Mouse (Mus musculus): ENCODE results near the gene Gm14391. TPM values are rescaled to one million over a fixed set of nuclear protein-coding genes. Genes with fewer than 3 reads are reported as not detected.
"Not testable (repeated sequence)": the region's sequence is repeated elsewhere in the genome, so short reads cannot be mapped to it uniquely, and the experiment has no call there.

The Gm14391 gene
- 18.3 and 19.5 TPM in 2 replicates for polyA plus RNA-seq (2011; ENCODE audit: insufficient read length, low read depth, missing spikeins)

DNA sequence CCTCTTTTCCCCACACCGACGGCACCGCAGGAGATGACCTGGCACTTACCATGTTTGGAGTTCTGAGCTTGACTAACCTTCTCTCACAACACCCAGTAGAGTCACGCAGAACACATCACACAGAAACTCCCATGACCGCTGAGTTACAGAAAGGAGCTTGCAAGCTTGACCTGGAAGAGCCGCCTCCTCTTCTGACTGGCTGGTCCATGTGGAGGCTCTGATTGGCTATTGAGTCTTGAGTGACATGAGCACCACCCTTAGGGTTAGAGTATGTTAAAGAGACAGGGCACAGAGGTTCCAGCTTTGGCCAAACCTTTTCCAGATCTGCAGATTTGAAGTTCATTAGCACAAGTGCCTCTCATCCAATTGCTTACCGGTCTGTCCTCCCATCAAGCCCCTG lies at the start of gene Gm14391:
Gm14391 (minus strand) TSS at position 186 of the 400 bp plus-strand sequence.
- H3K4me3 ChIP-seq (ENCODE audit: insufficient read depth, low read length); H3K4me1 ChIP-seq (ENCODE audit: control insufficient read depth, insufficient read depth, low read length); H3K27ac ChIP-seq (ENCODE audit: insufficient read depth, low read length): not testable (repeated sequence)

DNA sequence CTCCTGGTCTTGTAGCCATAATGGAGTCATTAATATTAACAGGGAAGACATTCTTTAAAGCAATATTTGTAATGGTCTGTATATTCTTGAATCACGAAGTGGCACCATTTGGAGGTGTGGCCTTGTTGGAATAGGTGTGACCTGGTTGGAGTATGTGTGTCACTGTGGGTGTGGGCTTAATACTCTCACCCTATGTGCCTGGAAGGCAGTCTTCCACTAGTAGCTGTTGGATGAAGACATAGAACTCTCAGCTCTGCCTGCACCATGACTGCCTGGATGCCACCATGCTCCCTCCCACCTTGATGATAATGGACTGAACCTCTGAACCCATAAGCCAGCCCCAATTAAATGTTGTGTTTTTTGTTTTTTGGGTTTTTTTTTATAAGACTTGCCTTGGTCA lies 27.7 kb downstream of the Gm14391 start:
- not testable (repeated sequence) for H3K4me1 ChIP-seq (ENCODE audit: control insufficient read depth, insufficient read depth, low read length); H3K27ac ChIP-seq (ENCODE audit: insufficient read depth, low read length); H3K4me3 ChIP-seq (ENCODE audit: insufficient read depth, low read length)

DNA sequence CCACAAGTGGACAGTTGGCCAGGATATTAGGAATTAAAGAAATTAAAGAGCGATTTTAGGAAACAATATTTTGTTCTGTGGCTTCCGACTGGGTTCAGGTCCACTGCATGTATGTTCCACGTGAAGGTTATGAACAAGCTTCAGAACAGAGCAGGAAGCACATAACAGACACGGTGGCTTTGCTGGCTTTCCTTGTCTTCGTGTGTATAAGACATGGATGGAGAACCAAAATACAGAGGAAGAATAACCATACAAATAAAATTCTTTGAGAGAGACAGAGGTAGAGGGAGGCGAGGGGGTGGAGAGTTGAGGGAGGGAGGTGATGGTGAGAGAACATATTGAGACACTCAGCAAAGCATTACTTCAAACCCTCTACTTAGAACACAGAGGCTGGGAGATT lies 30.4 kb downstream of the Gm14391 start:
- no peak overlapping the region for H3K27ac ChIP-seq (ENCODE audit: insufficient read depth, low read length)
- no peaks in the 10 kb centered on the region for H3K4me1 ChIP-seq (ENCODE audit: control insufficient read depth, insufficient read depth, low read length)
- TF ChIP-seq CTCF (IDR thresholded peaks at IDR 0.05; ENCODE audit: borderline replicate concordance, insufficient read depth, low read length) (no peak), POLR2A (IDR thresholded peaks at IDR 0.05; ENCODE audit: low read depth, low read length) (no peak)
- no peak overlapping the region for H3K4me3 ChIP-seq (ENCODE audit: insufficient read depth, low read length)

DNA sequence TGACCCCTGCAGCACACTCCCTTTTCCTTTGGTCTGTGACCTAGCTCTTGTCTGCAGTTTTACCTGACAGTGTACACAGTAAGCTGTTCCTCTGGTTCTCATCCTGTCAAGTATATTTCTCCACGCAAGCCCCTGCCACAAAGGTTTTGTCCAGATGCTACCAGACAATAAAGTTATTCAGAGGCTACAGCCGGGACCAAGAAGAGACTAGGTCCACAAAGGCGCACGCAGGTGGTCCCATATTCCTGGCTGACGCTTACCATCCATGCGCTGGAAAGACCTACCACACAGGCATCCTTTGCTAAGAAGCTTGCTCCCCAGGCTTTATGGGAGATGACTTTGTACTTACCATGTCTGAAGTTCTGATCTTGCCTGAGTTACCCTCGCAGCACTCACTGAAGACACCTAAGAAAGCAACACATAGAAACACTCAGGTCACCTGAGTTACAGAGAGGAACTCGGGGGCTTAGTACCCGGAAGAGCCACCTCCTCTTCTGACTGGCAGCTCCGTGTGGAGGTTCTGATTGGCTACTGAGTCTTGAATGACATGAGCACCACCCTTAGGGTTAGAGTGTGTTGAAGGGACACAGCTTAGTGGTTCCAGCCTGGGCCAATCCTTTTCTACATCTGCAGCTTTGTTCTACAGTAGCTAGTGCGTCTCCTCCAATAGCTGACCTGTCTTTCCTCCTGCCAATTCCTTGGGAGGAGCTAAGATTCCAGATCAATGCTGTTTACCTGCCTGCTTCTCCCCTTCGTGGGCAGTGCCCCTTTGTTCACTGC lies 31.1 kb downstream of the Gm14391 start, which contains the start of gene Gm14443:
Gm14443 (minus strand) TSS at position 471 of the 780 bp plus-strand sequence.
- not testable (repeated sequence) for H3K4me1 ChIP-seq (ENCODE audit: control insufficient read depth, insufficient read depth, low read length); H3K4me3 ChIP-seq (ENCODE audit: insufficient read depth, low read length); H3K27ac ChIP-seq (ENCODE audit: insufficient read depth, low read length)

DNA sequence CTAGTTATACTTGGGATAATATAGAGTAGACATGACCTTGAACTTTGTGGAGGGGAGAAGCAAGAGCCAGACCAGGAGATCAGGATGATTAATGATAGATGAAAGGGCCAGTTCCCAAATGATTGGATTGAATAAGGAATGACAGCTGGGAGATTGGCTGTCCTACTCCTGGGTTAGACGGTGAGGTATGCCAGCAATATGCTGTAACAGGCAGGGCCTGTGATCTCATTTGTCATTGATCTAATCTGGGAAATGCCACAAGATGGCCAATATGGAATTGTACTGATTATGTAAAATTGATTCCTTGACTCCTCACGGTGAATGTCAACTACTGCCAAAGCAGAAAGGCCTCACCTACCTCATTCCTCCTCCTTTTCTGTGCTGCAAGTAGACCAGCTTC lies 32.7 kb downstream of the Gm14391 start:
- H3K4me3 ChIP-seq (ENCODE audit: insufficient read depth, low read length); H3K27ac ChIP-seq (ENCODE audit: insufficient read depth, low read length); H3K4me1 ChIP-seq (ENCODE audit: control insufficient read depth, insufficient read depth, low read length): not testable (repeated sequence)

DNA sequence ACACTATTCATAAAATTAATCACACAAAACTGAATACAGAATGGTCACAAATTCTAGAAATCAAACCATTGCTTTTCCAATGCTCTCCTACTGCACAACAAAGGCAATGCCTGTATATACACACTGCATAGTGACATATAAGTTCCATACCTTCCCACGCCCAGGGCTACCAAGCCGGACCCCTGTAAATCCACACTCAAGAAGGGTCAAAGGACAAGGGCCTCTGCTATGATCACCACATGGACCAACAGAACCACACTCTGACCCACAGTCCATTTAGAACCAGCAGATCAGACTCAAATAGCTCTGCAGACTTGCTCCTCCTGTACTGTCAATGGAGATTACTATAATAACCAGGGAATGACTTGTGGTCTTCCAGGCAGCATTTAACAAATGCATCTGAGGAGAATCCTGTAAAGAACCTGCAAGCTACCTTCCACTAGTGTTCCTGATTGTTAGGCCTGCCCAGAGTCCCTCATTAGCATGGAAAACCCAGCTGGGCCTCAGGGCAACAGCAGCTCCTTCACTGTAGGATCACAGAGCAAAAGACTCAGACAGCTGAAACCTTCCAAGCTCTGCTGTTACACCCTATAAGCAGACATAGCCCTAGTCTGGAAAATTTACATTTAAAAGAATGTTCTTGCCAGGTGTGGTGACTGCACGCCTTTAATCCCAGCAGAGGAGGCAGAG lies 33.7 kb downstream of the Gm14391 start:
- H3K4me3 ChIP-seq (ENCODE audit: insufficient read depth, low read length); H3K27ac ChIP-seq (ENCODE audit: insufficient read depth, low read length); H3K4me1 ChIP-seq (ENCODE audit: control insufficient read depth, insufficient read depth, low read length): not testable (repeated sequence)

DNA sequence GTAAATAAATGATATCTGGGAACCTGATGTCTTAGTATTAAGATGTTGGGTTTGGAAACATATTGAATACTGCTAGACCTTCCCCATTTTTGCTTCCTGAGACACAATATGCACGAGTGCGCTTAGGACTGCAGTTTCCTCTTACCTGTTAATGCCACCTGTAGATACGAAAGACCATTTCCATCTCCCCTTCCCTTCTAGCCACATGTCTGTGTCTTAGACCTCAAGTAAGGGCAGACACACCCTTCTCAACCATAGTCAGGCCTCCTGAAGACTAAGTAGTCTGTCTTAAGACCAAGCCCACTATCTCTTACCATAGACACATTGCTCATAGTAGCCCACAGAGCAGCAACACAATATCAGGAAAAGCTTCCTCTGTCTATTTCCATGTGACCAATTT lies 34.6 kb downstream of the Gm14391 start:
- Histone ChIP-seq H3K4me1 (ENCODE audit: control insufficient read depth, insufficient read depth, low read length) (no peaks in the 10 kb centered on the region), H3K4me3 (ENCODE audit: insufficient read depth, low read length) (no peak overlapping the region), H3K27ac (ENCODE audit: insufficient read depth, low read length) (no peak overlapping the region)
- no peak for TF ChIP-seq POLR2A (IDR thresholded peaks at IDR 0.05; ENCODE audit: low read depth, low read length)
- TF ChIP-seq CTCF (IDR thresholded peaks at IDR 0.05; ENCODE audit: borderline replicate concordance, insufficient read depth, low read length): no peak

DNA sequence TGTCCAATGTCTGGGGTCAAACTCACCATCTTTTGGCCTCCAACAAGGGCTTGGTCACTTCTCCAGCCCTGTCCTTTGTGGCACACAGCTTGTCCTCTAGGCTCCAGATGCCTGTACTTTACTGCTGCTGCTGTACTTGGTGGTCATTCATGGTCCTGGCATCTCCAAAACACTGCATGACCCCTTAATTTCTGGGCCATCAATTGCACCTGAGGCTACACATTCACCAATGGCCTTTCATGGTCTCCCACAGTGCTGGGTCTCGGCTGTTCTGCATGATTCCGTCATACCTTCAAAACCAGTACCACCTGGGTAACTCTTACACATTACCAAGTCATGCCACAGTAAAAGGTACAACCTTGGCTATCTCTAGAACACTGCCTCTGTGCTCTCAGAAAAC lies 39.8 kb downstream of the Gm14391 start:
- not testable (repeated sequence) for H3K4me3 ChIP-seq (ENCODE audit: insufficient read depth, low read length); H3K4me1 ChIP-seq (ENCODE audit: control insufficient read depth, insufficient read depth, low read length); H3K27ac ChIP-seq (ENCODE audit: insufficient read depth, low read length)

DNA sequence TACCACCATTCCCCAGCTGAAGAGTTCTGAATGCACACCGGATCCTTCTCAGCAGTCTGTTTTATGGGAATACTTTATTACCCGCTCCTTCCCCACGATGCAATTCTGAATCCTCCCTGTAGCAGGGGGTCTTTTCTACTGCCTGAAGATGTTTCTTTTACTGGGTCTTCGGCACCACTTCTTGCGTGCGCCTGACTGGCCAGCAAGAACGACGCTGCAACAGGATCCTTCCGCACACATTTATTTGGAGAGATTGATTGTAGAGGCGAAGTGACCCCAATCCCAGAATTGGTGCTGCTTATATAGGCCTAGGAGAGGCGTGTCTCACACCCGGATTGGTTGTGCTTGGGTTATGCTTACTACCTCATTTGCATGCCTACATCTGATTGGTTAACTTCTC lies 41.6 kb downstream of the Gm14391 start:
- H3K4me1 ChIP-seq (ENCODE audit: control insufficient read depth, insufficient read depth, low read length); H3K4me3 ChIP-seq (ENCODE audit: insufficient read depth, low read length); H3K27ac ChIP-seq (ENCODE audit: insufficient read depth, low read length): not testable (repeated sequence)

DNA sequence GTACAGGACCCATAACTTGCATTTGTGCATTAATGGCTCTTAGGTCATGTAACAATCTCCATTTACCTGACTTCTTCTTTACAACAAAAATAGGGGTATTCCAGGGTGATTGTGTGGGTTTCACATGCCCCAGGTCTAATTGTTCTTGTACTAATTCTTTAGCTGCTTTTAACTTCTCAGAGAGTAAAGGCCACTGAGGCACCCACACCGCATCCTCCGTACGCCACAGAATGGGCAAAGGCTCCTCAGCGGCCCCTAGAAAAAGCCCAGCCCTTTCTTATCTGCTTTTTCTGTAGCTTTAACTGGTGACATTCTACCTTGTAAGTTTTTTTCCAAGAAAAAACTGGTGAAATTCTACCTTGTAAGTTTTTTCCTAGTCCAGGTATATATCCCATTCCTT lies 45.3 kb downstream of the Gm14391 start:
- not testable (repeated sequence) for H3K4me1 ChIP-seq (ENCODE audit: control insufficient read depth, insufficient read depth, low read length); H3K4me3 ChIP-seq (ENCODE audit: insufficient read depth, low read length); H3K27ac ChIP-seq (ENCODE audit: insufficient read depth, low read length)

DNA sequence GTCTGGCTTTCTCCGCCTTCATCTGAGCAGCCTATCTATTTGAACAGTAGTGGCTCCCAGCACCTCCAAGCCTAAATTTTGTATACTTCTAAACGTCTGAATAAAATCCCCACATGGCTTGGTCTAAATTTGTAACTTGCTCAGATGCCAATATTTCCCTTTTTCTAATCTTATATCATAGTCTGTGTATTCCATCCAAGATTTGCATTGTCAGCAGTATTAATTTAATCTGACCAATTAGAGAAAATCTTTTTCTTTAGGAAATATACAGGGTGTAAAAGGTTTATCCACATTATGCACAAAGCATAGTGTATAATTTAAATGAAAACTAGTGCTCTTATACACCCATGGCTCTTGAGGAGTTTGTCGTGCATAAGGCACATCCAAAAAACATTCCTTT lies 48.1 kb downstream of the Gm14391 start:
- Histone ChIP-seq H3K4me1 (ENCODE audit: control insufficient read depth, insufficient read depth, low read length) (no peaks in the 10 kb centered on the region), H3K27ac (ENCODE audit: insufficient read depth, low read length) (no peak overlapping the region), H3K4me3 (ENCODE audit: insufficient read depth, low read length) (no peak overlapping the region)
- TF ChIP-seq POLR2A (IDR thresholded peaks at IDR 0.05; ENCODE audit: low read depth, low read length) (no peak), CTCF (IDR thresholded peaks at IDR 0.05; ENCODE audit: borderline replicate concordance, insufficient read depth, low read length) (no peak)
